Mouse (Mus musculus) limb, embryonic 11.5 days (tissue): ENCODE measurements around the gene Pphln1. TPM values are rescaled to one million over a fixed set of nuclear protein-coding genes. Genes with fewer than 3 reads are reported as not detected.

Experiments used
- ATAC-seq: fragments of 200-750 bp; cut with Nextera tagmentation; 2 replicates; pipeline ENCODE4 v1.8.0; 2017; ENCODE audit warnings: low read depth; ENCODE audit not compliant: insufficient number of reproducible peaks, low FRiP score, low TSS enrichment
- DNase-seq: peaks from one replicate; pipeline ENCODE4 v3.0.0-alpha.2; 2015; ENCODE audit warnings: low spot score
- H3K27ac ChIP-seq: fragments of 300-500 bp; sonication (generic); replicated peaks from 2 replicates; pipeline ENCODE4 v1.5.1; 2014; ENCODE audit warnings: low read depth, mild to moderate bottlenecking, low read length
- H3K27me3 ChIP-seq: fragments of 300-500 bp; sonication (generic); 2 replicates; pipeline ENCODE4 v1.6.1; 2014; ENCODE audit warnings: mild to moderate bottlenecking, low read length, mixed read lengths; ENCODE audit not compliant: control insufficient read depth, insufficient read depth
- H3K36me3 ChIP-seq: fragments of 300-500 bp; sonication (generic); 2 replicates; pipeline ENCODE4 v1.6.1; 2014; ENCODE audit warnings: mild to moderate bottlenecking, low read length, moderate library complexity, mixed read lengths; ENCODE audit not compliant: control insufficient read depth, insufficient read depth
- H3K4me1 ChIP-seq: fragments of 300-500 bp; sonication (generic); 2 replicates; pipeline ENCODE4 v1.6.1; 2014; ENCODE audit warnings: low read length, mixed read lengths; ENCODE audit not compliant: control insufficient read depth, insufficient read depth
- H3K4me2 ChIP-seq: fragments of 300-500 bp; sonication (generic); 2 replicates; pipeline ENCODE4 v1.6.1; 2014; ENCODE audit warnings: low read depth, mild to moderate bottlenecking, moderate library complexity; ENCODE audit not compliant: severe bottlenecking
- H3K4me3 ChIP-seq: fragments of 300-500 bp; sonication (generic); 2 replicates; pipeline ENCODE4 v1.5.1; 2014; ENCODE audit warnings: low read depth, low read length
- H3K9ac ChIP-seq: fragments of 300-500 bp; sonication (generic); 2 replicates; pipeline ENCODE4 v1.6.1; 2014; ENCODE audit warnings: mild to moderate bottlenecking, low read length
- H3K9me3 ChIP-seq: fragments of 300-500 bp; sonication (generic); 2 replicates; pipeline ENCODE4 v1.6.1; 2016; ENCODE audit warnings: low read length; ENCODE audit not compliant: control insufficient read depth
- WGBS: fragments of 180-500 bp; shearing (Covaris S2); extraction: QIAGEN DNeasy Blood & Tissue Kit; methylation state at CpG from one replicate; pipeline ENCODE4 v1.1.7; 2014; 5-methylcytosine and 5-hydroxymethylcytosine counted together
- polyA plus RNA-seq: library from polyadenylated mRNA; unstranded; fragments of >200 nt; fragmentation: Nextera tagmentation; extraction: Ambion mirVana; gene quantifications from 2 replicates; pipeline ENCODE4 v1.2.1, GENCODE M21; 2014

The Pphln1 gene
- polyA plus RNA-seq, 1 experiment from 2014 or later: 66.6 TPM

- Histone ChIP-seq H3K9me3 (no peaks in the 10 kb centered on the region), H3K4me2 (no peak overlapping the region), H3K36me3 (peaks cover 18% of the 10 kb centered on the region; the same call in 1 of the 2 replicates), H3K27ac (no peak overlapping the region), H3K9ac (no peak overlapping the region), H3K27me3 (no peaks in the 10 kb centered on the region), H3K4me1 (no peaks in the 10 kb centered on the region), H3K4me3 (no peak overlapping the region)
- 86% methylated on average over 6 of the region's 6 CpGs for WGBS
- DNase-seq: no peak
- no peak for ATAC-seq
Observed at GRCm38 (mm10) chr15:93443676-93444075, 45.5 kb downstream of the Pphln1 start.

GRCm38 (mm10) chr15:93448862-93449261, 50.7 kb downstream of the Pphln1 start:
- 85% methylated on average over 3 of the region's 3 CpGs for WGBS
- H3K4me1 ChIP-seq: no peaks in the 10 kb centered on the region
- H3K9ac ChIP-seq: no peak overlapping the region
- no peaks in the 10 kb centered on the region for H3K27me3 ChIP-seq
- no peaks in the 10 kb centered on the region for H3K9me3 ChIP-seq
- H3K36me3 ChIP-seq: peaks cover 5% of the 10 kb centered on the region; the same call in 1 of the 2 replicates
- H3K27ac ChIP-seq: no peak overlapping the region
- DNase-seq: no peak
- no peak overlapping the region for H3K4me3 ChIP-seq
- H3K4me2 ChIP-seq: no peak overlapping the region
- no peak for ATAC-seq

GRCm38 (mm10) chr15:93453296-93453695, 55.1 kb downstream of the Pphln1 start:
- Histone ChIP-seq H3K36me3 (peaks cover 5% of the 10 kb centered on the region; the same call in 1 of the 2 replicates), H3K27me3 (no peaks in the 10 kb centered on the region), H3K9ac (no peak overlapping the region), H3K9me3 (no peaks in the 10 kb centered on the region), H3K27ac (no peak overlapping the region), H3K4me3 (no peak overlapping the region), H3K4me2 (no peak overlapping the region), H3K4me1 (no peaks in the 10 kb centered on the region)
- 86% methylated on average over 1 of the region's 1 CpGs for WGBS
- ATAC-seq (no peak), DNase-seq (no peak)

GRCm38 (mm10) chr15:93456005-93456404, 57.9 kb downstream of the Pphln1 start:
- Histone ChIP-seq H3K27ac (no peak overlapping the region), H3K9ac (no peak overlapping the region), H3K27me3 (no peaks in the 10 kb centered on the region), H3K36me3 (no peaks in the 10 kb centered on the region; the same call in 1 of the 2 replicates), H3K9me3 (no peaks in the 10 kb centered on the region), H3K4me2 (no peak overlapping the region), H3K4me3 (no peak overlapping the region), H3K4me1 (no peaks in the 10 kb centered on the region)
- DNase-seq (no peak), ATAC-seq (no peak)

GRCm38 (mm10) chr15:93459422-93459821, 61.3 kb downstream of the Pphln1 start:
- WGBS: 55% methylated on average over 5 of the region's 5 CpGs
- Histone ChIP-seq H3K9me3 (no peaks in the 10 kb centered on the region), H3K4me3 (no peak overlapping the region), H3K4me2 (no peak overlapping the region), H3K27ac (no peak overlapping the region), H3K36me3 (peaks cover 5% of the 10 kb centered on the region; the same call in 1 of the 2 replicates), H3K27me3 (no peaks in the 10 kb centered on the region), H3K4me1 (no peaks in the 10 kb centered on the region), H3K9ac (no peak overlapping the region)
- ATAC-seq: no peak
- DNase-seq: no peak

- Histone ChIP-seq H3K4me3 (no peak overlapping the region), H3K27ac (no peak overlapping the region), H3K4me1 (no peaks in the 10 kb centered on the region), H3K9me3 (no peaks in the 10 kb centered on the region), H3K9ac (no peak overlapping the region; the same call in 1 of the 2 replicates), H3K27me3 (no peaks in the 10 kb centered on the region), H3K4me2 (no peak overlapping the region), H3K36me3 (peaks cover 12% of the 10 kb centered on the region; the same call in 1 of the 2 replicates)
- 95% methylated on average over 23 of the region's 23 CpGs for WGBS
- ATAC-seq: no peak
- DNase-seq: no peak
Observed at GRCm38 (mm10) chr15:93461066-93461465, 62.9 kb downstream of the Pphln1 start.

GRCm38 (mm10) chr15:93471651-93472050, 73.5 kb downstream of the Pphln1 start:
- Histone ChIP-seq H3K36me3 (no peaks in the 10 kb centered on the region; the same call in 1 of the 2 replicates), H3K9me3 (no peaks in the 10 kb centered on the region), H3K4me3 (no peak overlapping the region), H3K4me2 (no peak overlapping the region), H3K4me1 (peaks cover 20% of the 10 kb centered on the region), H3K27me3 (no peaks in the 10 kb centered on the region), H3K27ac (0 out of 2 replicates have a peak overlapping the region, but pooled peaks have one; percentile 36), H3K9ac (no peak overlapping the region)
- DNase-seq: no peak
- 71% methylated on average over 12 of the region's 12 CpGs for WGBS
- no peak for ATAC-seq

- Histone ChIP-seq H3K27me3 (no peaks in the 10 kb centered on the region), H3K36me3 (no peaks in the 10 kb centered on the region; the same call in 1 of the 2 replicates), H3K4me1 (peaks cover 20% of the 10 kb centered on the region), H3K4me3 (no peak overlapping the region), H3K4me2 (no peak overlapping the region), H3K27ac (0 out of 2 replicates have a peak overlapping the region, but pooled peaks have one; percentile 36), H3K9me3 (no peaks in the 10 kb centered on the region), H3K9ac (no peak overlapping the region)
- DNase-seq: no peak
- no peak for ATAC-seq
- WGBS: 54% methylated on average over 1 of the region's 1 CpGs
Observed at GRCm38 (mm10) chr15:93472089-93472488, 73.9 kb downstream of the Pphln1 start.

- 93% methylated on average over 3 of the region's 3 CpGs for WGBS
- Histone ChIP-seq H3K9me3 (no peaks in the 10 kb centered on the region), H3K27ac (no peak overlapping the region)
Observed at GRCm38 (mm10) chr15:93474277-93474676, 76.1 kb downstream of the Pphln1 start.

More at GRCm38 (mm10) chr15:93474277-93474676, 76.1 kb downstream of the Pphln1 start:
- DNase-seq (no peak), ATAC-seq (no peak)
- H3K4me1 ChIP-seq: peaks cover 20% of the 10 kb centered on the region
- no peak overlapping the region for H3K4me2 ChIP-seq
- no peak overlapping the region for H3K4me3 ChIP-seq
- no peak overlapping the region for H3K9ac ChIP-seq
- no peaks in the 10 kb centered on the region for H3K27me3 ChIP-seq
- H3K36me3 ChIP-seq: no peaks in the 10 kb centered on the region; the same call in 1 of the 2 replicates
